Mouse (Mus musculus): ENCODE results near the gene Klf12. TPM values are rescaled to one million over a fixed set of nuclear protein-coding genes. Genes with fewer than 3 reads are reported as not detected.

Gene Klf12
- polyA plus RNA-seq, 1 experiment from 2014 or later = 49.1 TPM

DNA sequence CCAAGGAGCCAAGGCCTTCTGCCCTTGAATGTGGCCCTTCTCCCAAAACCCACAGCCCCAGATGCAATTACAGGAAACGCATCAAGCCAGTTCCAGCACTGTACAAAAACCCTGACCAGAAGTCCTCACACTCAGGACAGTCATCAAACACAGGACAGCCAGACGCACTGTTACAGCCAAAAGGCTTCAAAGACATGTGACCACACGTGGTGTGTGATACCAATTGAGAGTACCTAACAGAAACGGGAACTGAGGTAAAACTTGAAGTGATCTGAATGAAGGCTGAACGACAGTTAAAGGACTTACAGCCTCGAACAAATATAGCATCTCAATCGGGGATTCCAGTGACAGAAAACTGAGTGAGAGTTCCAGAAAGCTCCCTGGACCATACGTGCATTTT lies 87.3 kb downstream of the Klf12 start:
- Histone ChIP-seq H3K4me1 (replicated peaks) (no peaks in the 10 kb centered on the region), H3K27ac (replicated peaks) (no peak overlapping the region), H3K9me3 (no peaks in the 10 kb centered on the region), H3K9ac (no peak overlapping the region), H3K27me3 (no peaks in the 10 kb centered on the region), H3K36me3 (peaks cover 5% of the 10 kb centered on the region; the same call in 1 of the 2 replicates), H3K4me2 (no peak overlapping the region), H3K4me3 (no peak overlapping the region)
- 95% methylated on average over 8 of the region's 8 CpGs for WGBS
- no peak for ATAC-seq (ENCODE audit: low FRiP score, low read depth)

- Histone ChIP-seq H3K4me3 (no peak overlapping the region), H3K36me3 (no peaks in the 10 kb centered on the region), H3K4me1 (replicated peaks) (no peaks in the 10 kb centered on the region), H3K4me2 (no peak overlapping the region), H3K9ac (no peak overlapping the region), H3K27ac (replicated peaks) (no peak overlapping the region), H3K9me3 (no peaks in the 10 kb centered on the region), H3K27me3 (no peaks in the 10 kb centered on the region)
- 83% methylated on average over 11 of the region's 11 CpGs for WGBS
- no peak for ATAC-seq (ENCODE audit: low FRiP score, low read depth)
Measured at GRCm38 (mm10) chr14:100189490-100190197, 94.8 kb downstream of the Klf12 start.

DNA sequence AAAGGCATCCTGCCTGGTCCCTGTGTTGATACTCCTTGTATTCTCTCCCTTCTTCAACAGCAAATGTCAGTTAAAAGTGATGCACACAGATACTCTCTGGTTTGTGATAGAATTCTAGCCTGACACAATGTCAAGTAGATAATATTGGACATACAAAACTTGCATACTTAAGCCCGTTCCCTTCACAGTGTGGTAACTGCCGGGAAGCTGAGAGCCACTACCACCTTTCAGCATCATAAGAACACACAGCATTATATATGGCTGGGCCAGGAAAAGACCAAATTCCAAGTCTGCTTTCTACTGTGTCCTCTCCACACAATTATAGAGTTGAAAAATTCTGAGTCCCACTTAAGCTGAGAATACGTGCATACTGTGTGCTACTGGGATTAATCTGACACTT lies 97.1 kb downstream of the Klf12 start:
- 78% methylated on average over 3 of the region's 3 CpGs for WGBS
- Histone ChIP-seq H3K4me2 (no peak overlapping the region), H3K27ac (replicated peaks) (no peak overlapping the region), H3K9me3 (no peaks in the 10 kb centered on the region), H3K27me3 (no peaks in the 10 kb centered on the region), H3K4me3 (no peak overlapping the region), H3K4me1 (replicated peaks) (no peaks in the 10 kb centered on the region), H3K36me3 (no peaks in the 10 kb centered on the region), H3K9ac (no peak overlapping the region)
- ATAC-seq (ENCODE audit: low FRiP score, low read depth) = no peak

- H3K9me3 ChIP-seq = no peaks in the 10 kb centered on the region
- H3K27ac ChIP-seq (replicated peaks) = no peak overlapping the region
- no peak for ATAC-seq (ENCODE audit: low FRiP score, low read depth)
- H3K9ac ChIP-seq = no peak overlapping the region
- no peaks in the 10 kb centered on the region for H3K27me3 ChIP-seq
- no peaks in the 10 kb centered on the region for H3K36me3 ChIP-seq
- H3K4me2 ChIP-seq = no peak overlapping the region
- no peak overlapping the region for H3K4me3 ChIP-seq
- H3K4me1 ChIP-seq (replicated peaks) = no peaks in the 10 kb centered on the region
- 91% methylated on average over 3 of the region's 3 CpGs for WGBS
Measured at GRCm38 (mm10) chr14:100177796-100178195, 106.7 kb downstream of the Klf12 start.

- Histone ChIP-seq H3K4me2 (no peak overlapping the region), H3K27ac (replicated peaks) (no peak overlapping the region), H3K36me3 (no peaks in the 10 kb centered on the region), H3K27me3 (no peaks in the 10 kb centered on the region), H3K9me3 (no peaks in the 10 kb centered on the region), H3K4me3 (no peak overlapping the region), H3K9ac (no peak overlapping the region), H3K4me1 (replicated peaks) (peaks cover 7% of the 10 kb centered on the region; the same call in 1 of the 2 replicates)
- no peak for ATAC-seq (ENCODE audit: low FRiP score, low read depth)
- 91% methylated on average over 2 of the region's 2 CpGs for WGBS
Measured at GRCm38 (mm10) chr14:100165075-100165474, 119.4 kb downstream of the Klf12 start.

- Histone ChIP-seq H3K9ac (no peak overlapping the region), H3K4me3 (no peak overlapping the region), H3K27ac (replicated peaks) (no peak overlapping the region), H3K36me3 (no peaks in the 10 kb centered on the region), H3K4me1 (replicated peaks) (peaks cover 3% of the 10 kb centered on the region; the same call in 1 of the 2 replicates), H3K4me2 (no peak overlapping the region), H3K9me3 (no peaks in the 10 kb centered on the region), H3K27me3 (no peaks in the 10 kb centered on the region)
- no peak for ATAC-seq (ENCODE audit: low FRiP score, low read depth)
Measured at GRCm38 (mm10) chr14:100156639-100157038, 127.8 kb downstream of the Klf12 start.

DNA sequence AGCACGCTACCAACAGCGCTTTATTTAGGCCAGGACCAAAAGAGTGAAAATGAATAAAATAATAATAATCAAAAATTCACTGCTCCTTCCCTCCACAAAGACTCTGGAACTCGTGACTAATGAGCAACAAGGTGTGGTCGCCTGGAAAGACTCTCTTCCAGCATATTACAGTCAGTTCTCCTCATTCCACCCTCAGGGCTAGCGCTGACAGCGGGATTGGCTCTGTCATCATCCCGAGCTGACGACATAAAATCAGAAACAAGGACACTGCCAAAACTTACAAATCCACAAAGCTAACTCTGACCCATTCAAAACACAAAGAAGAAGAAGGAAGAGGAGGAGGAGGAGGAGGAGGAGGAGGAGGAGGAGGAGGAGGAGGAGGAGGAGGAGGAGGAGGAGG lies 136.8 kb downstream of the Klf12 start:
- Histone ChIP-seq H3K27ac (replicated peaks) (no peak overlapping the region), H3K9ac (no peak overlapping the region), H3K9me3 (no peaks in the 10 kb centered on the region), H3K36me3 (peaks cover 12% of the 10 kb centered on the region; the same call in 1 of the 2 replicates), H3K4me1 (replicated peaks) (no peaks in the 10 kb centered on the region), H3K27me3 (no peaks in the 10 kb centered on the region), H3K4me2 (no peak overlapping the region), H3K4me3 (no peak overlapping the region)
- 93% methylated on average over 8 of the region's 8 CpGs for WGBS
- no peak for ATAC-seq (ENCODE audit: low FRiP score, low read depth)

GRCm38 (mm10) chr14:100140370-100140769 lies 144.1 kb downstream of the Klf12 start:
- no peak overlapping the region for H3K4me3 ChIP-seq
- no peaks in the 10 kb centered on the region for H3K4me1 ChIP-seq (replicated peaks)
- 96% methylated on average over 1 of the region's 1 CpGs for WGBS
- H3K36me3 ChIP-seq = peaks cover 11% of the 10 kb centered on the region; the same call in 1 of the 2 replicates
- H3K27ac ChIP-seq (replicated peaks) = no peak overlapping the region
- no peaks in the 10 kb centered on the region for H3K27me3 ChIP-seq
- no peak for ATAC-seq (ENCODE audit: low FRiP score, low read depth)
- H3K9me3 ChIP-seq = no peaks in the 10 kb centered on the region
- H3K9ac ChIP-seq = no peak overlapping the region
- H3K4me2 ChIP-seq = no peak overlapping the region

- H3K4me2 ChIP-seq = no peak overlapping the region
- 91% methylated on average over 9 of the region's 9 CpGs for WGBS
- no peak overlapping the region for H3K27ac ChIP-seq (replicated peaks)
- H3K36me3 ChIP-seq = no peaks in the 10 kb centered on the region
- no peaks in the 10 kb centered on the region for H3K27me3 ChIP-seq
- no peaks in the 10 kb centered on the region for H3K4me1 ChIP-seq (replicated peaks)
- no peak for ATAC-seq (ENCODE audit: low FRiP score, low read depth)
- no peak overlapping the region for H3K4me3 ChIP-seq
- no peak overlapping the region for H3K9ac ChIP-seq
- H3K9me3 ChIP-seq = no peaks in the 10 kb centered on the region
Measured at GRCm38 (mm10) chr14:100134304-100134703, 150.2 kb downstream of the Klf12 start.

GRCm38 (mm10) chr14:100132479-100132878 lies 152.0 kb downstream of the Klf12 start:
- 84% methylated on average over 4 of the region's 4 CpGs for WGBS
- H3K27me3 ChIP-seq = no peaks in the 10 kb centered on the region
- no peak overlapping the region for H3K4me2 ChIP-seq
- H3K9me3 ChIP-seq = no peaks in the 10 kb centered on the region
- no peak for ATAC-seq (ENCODE audit: low FRiP score, low read depth)
- no peak overlapping the region for H3K4me3 ChIP-seq
- no peak overlapping the region for H3K9ac ChIP-seq
- no peaks in the 10 kb centered on the region for H3K36me3 ChIP-seq
- H3K27ac ChIP-seq (replicated peaks) = no peak overlapping the region
- no peaks in the 10 kb centered on the region for H3K4me1 ChIP-seq (replicated peaks)

DNA sequence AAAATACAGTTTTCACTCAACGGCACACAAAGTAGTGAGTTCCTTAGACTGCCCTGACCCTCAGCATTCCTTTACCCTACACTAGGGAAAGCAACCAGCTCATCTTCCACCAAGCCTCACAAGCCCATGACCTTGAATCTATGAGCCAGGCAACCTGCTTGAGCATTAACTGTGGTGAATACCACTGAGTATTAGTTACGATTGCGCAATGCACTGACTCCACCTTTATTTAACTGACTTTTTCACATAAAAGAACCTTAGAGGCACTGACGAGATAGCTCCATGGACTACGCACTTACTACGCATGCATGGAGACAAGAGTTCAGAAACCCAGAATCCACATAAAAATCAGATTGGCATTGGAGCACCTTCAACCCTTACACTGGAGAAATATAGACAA lies 158.4 kb downstream of the Klf12 start:
- Histone ChIP-seq H3K36me3 (no peaks in the 10 kb centered on the region), H3K4me3 (no peak overlapping the region), H3K4me1 (replicated peaks) (no peaks in the 10 kb centered on the region), H3K9ac (no peak overlapping the region), H3K27ac (replicated peaks) (no peak overlapping the region), H3K4me2 (no peak overlapping the region), H3K9me3 (no peaks in the 10 kb centered on the region), H3K27me3 (no peaks in the 10 kb centered on the region)
- no peak for ATAC-seq (ENCODE audit: low FRiP score, low read depth)
- WGBS = 73% methylated on average over 6 of the region's 6 CpGs

DNA sequence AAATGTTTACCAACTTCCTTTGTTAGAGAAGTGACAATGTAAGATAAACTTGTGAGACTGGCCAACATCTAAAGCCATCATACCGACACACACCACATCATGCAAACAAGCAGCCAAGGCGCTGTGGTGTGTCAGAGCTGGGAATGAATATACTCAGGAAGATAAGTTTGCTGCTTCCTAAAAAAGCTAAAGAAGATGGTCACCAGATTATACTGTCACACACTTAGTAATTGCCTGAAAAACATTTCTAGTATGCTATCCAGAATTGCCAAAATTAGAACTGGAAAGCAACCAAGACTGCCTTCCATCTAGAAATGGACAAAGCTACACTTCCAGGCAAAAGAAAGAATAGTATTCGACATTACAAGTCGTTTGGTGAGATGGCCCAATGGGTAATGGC lies 163.4 kb downstream of the Klf12 start:
- Histone ChIP-seq H3K4me1 (replicated peaks) (no peaks in the 10 kb centered on the region), H3K36me3 (no peaks in the 10 kb centered on the region), H3K4me2 (no peak overlapping the region), H3K27ac (replicated peaks) (no peak overlapping the region), H3K27me3 (no peaks in the 10 kb centered on the region), H3K9ac (no peak overlapping the region), H3K4me3 (no peak overlapping the region), H3K9me3 (no peaks in the 10 kb centered on the region)
- WGBS = 94% methylated on average over 4 of the region's 4 CpGs
- ATAC-seq (ENCODE audit: low FRiP score, low read depth) = no peak

GRCm38 (mm10) chr14:100119866-100120265 lies 164.6 kb downstream of the Klf12 start:
- no peak overlapping the region for H3K4me2 ChIP-seq
- no peak overlapping the region for H3K27ac ChIP-seq (replicated peaks)
- H3K9me3 ChIP-seq = no peaks in the 10 kb centered on the region
- 75% methylated on average over 3 of the region's 3 CpGs for WGBS
- no peak for ATAC-seq (ENCODE audit: low FRiP score, low read depth)
- no peaks in the 10 kb centered on the region for H3K27me3 ChIP-seq
- H3K4me3 ChIP-seq = no peak overlapping the region
- no peaks in the 10 kb centered on the region for H3K36me3 ChIP-seq
- no peaks in the 10 kb centered on the region for H3K4me1 ChIP-seq (replicated peaks)
- H3K9ac ChIP-seq = no peak overlapping the region
